Mouse (Mus musculus) embryonic fibroblast, embryonic 13.5 days (primary cell): ENCODE data around the gene Cdk14. TPM values are rescaled to one million over a fixed set of nuclear protein-coding genes. Genes with fewer than 3 reads are reported as not detected.

Source experiments
- H3K27ac ChIP-seq: 2 replicates; pipeline ENCODE4 v1.5.1; 2012; ENCODE audit warnings: low read length, control low read depth, inconsistent platforms; ENCODE audit not compliant: insufficient read depth
- H3K4me1 ChIP-seq: 2 replicates; pipeline ENCODE4 v1.6.1; 2011; ENCODE audit warnings: low read length; ENCODE audit not compliant: control insufficient read depth, insufficient read depth
- H3K4me3 ChIP-seq: 2 replicates; pipeline ENCODE4 v1.5.1; 2011; ENCODE audit warnings: mild to moderate bottlenecking, control low read depth, low read length; ENCODE audit not compliant: insufficient read depth
- CTCF ChIP-seq: IDR thresholded peaks from 2 replicates; pipeline ENCODE4 v1.5.1; 2011; ENCODE audit warnings: mild to moderate bottlenecking, control low read depth, low read length, moderate library complexity, borderline replicate concordance; ENCODE audit not compliant: insufficient read depth
- POLR2A ChIP-seq: IDR thresholded peaks from 2 replicates; pipeline ENCODE4 v1.6.1; 2011; ENCODE audit warnings: low read depth, mild to moderate bottlenecking, control low read depth, low read length, moderate library complexity
- polyA plus RNA-seq: library from polyadenylated mRNA; stranded (reverse); fragments of >200 nt; gene quantifications from 2 replicates; pipeline ENCODE4 v1.2.4, GENCODE M21; 2011; ENCODE audit warnings: low read depth; ENCODE audit not compliant: missing spikeins, insufficient read length

Cdk14 gene
- polyA plus RNA-seq, 1 experiment = 50.0 TPM

GRCm38 (mm10) chr5:5380731-5381718 lies 39.1 kb downstream of the Cdk14 start:
- Histone ChIP-seq H3K4me1 (peaks cover 7% of the 10 kb centered on the region; the same call in 1 of the 2 replicates), H3K4me3 (peak overlapping the region; percentile 54), H3K27ac (peak overlapping the region; percentile 77)
- TF ChIP-seq CTCF (no peak), POLR2A (no peak; the same call in 1 of the 2 replicates)

DNA sequence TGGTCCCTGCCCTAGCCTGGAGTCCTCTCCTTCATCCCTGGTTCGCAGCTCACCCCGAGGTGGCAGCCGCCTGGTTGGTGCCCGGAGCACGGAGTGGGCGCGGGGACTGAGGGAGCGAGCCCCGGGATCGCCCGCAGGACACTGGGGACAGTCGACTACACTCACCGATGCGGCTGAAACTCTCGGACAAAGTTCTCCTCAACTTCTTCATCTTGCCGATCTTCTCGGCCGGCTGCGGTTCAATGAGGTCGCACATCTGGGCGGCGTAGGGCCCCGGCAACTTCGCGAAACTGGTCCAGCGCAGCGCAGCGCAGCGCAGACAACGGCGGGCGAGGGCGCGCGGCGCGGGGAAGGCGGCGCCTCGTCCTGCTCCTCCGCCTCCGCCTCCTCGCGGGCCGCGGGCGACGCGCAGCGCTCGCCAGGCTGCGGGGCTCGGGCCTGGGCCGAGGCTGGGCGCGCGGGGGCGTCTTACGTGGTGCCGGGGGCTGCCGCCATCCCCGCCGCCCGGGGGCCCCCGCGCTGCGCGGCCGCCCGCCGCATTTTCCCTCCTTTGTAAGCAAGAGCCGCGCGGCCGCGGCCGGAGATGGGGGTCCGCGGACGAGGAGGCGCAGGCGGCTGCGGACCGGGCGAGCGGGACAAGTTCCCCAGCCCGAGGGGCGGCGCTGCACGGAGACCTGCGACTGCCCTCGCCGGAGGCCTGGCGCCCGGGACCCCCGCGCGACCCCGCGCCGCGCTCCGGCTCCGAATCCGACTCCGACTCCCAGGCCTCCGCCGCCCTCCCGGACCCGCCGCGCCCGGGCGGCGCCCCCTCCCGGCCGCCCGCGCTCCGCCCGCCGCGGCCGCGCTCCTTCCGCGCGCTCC lies 40.0 kb downstream of the Cdk14 start:
- TF ChIP-seq POLR2A (peak; percentile 57; the same call in 1 of the 2 replicates), CTCF (no peak)
- Histone ChIP-seq H3K4me1 (peaks cover 7% of the 10 kb centered on the region; the same call in 1 of the 2 replicates), H3K27ac (peak overlapping the region; percentile 67), H3K4me3 (peak overlapping the region; percentile 93)

- peak overlapping the region; percentile 93 for H3K4me3 ChIP-seq
- TF ChIP-seq CTCF = no peak
- TF ChIP-seq POLR2A = no peak
- H3K27ac ChIP-seq = peak overlapping the region; percentile 67
- peaks cover 7% of the 10 kb centered on the region; the same call in 1 of the 2 replicates for H3K4me1 ChIP-seq
Observed at GRCm38 (mm10) chr5:5379501-5379869, 40.6 kb downstream of the Cdk14 start.

DNA sequence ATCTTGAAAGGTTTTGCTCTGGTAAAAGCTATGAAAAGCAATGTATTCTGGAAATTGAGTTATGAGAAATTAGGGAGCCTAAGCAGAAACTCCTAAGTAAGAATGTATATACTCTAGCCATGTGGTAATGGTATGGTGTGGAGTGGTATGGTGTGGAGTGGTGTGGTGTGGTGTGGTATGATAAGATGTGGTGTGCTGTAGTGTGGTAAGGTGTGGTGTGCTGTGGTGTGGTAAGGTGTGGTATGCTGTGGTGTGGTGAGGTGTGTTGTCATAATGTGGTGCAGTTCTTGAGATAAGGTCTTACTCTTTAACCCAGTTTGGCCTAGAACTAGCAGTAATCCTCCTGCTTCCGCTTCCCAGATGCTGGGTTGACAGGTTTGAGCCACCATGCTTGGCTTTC lies 45.7 kb downstream of the Cdk14 start:
- Histone ChIP-seq H3K4me3 (no peak overlapping the region), H3K4me1 (peaks cover 2% of the 10 kb centered on the region), H3K27ac (no peak overlapping the region)
- TF ChIP-seq POLR2A (no peak), CTCF (no peak)

DNA sequence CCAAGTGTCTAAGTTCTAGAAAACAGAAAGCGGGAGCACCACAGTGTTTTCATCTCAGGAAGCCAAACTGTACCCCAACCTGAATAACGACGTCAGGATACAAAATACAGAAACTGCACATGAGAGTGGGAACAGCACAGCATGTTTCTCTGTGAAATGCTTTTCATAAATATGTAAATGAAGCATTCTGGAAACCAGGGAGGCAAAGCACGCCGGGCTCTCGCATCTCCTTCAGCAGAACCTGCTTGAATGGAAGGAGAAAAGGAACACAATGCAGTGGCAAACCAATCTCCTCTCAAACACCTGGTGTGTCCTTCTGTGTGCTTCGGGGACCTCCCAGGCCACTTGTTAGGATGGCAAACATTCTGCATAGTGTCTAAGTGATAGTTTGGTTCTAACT lies 46.6 kb downstream of the Cdk14 start:
- Histone ChIP-seq H3K4me3 (no peak overlapping the region), H3K4me1 (peaks cover 2% of the 10 kb centered on the region), H3K27ac (no peak overlapping the region)
- TF ChIP-seq POLR2A (no peak), CTCF (no peak)

DNA sequence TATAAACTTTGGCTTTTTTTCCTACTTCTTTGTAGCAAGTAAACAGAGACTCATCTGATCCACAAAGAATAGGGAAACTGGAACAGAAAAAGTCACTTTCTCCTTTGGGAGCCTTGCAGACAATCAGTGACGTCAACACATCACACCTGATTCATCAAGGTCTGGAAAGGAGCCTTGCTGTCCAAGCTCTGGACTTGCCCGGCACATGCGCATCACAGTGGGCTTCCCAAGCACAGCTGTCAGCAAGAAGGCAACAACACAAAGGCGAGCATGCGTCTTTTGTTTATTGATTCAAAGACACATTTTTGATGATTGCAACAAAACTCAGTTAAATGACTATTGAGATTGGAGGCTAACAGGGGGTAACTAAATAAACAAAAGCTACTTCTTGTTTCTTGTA lies 47.2 kb downstream of the Cdk14 start:
- TF ChIP-seq POLR2A (no peak), CTCF (no peak)
- H3K4me3 ChIP-seq = no peak overlapping the region
- peaks cover 2% of the 10 kb centered on the region for H3K4me1 ChIP-seq
- no peak overlapping the region for H3K27ac ChIP-seq

GRCm38 (mm10) chr5:5372354-5372753 lies 47.8 kb downstream of the Cdk14 start:
- Histone ChIP-seq H3K27ac (no peak overlapping the region), H3K4me1 (peaks cover 2% of the 10 kb centered on the region), H3K4me3 (no peak overlapping the region)
- no peak for TF ChIP-seq CTCF
- TF ChIP-seq POLR2A = no peak

DNA sequence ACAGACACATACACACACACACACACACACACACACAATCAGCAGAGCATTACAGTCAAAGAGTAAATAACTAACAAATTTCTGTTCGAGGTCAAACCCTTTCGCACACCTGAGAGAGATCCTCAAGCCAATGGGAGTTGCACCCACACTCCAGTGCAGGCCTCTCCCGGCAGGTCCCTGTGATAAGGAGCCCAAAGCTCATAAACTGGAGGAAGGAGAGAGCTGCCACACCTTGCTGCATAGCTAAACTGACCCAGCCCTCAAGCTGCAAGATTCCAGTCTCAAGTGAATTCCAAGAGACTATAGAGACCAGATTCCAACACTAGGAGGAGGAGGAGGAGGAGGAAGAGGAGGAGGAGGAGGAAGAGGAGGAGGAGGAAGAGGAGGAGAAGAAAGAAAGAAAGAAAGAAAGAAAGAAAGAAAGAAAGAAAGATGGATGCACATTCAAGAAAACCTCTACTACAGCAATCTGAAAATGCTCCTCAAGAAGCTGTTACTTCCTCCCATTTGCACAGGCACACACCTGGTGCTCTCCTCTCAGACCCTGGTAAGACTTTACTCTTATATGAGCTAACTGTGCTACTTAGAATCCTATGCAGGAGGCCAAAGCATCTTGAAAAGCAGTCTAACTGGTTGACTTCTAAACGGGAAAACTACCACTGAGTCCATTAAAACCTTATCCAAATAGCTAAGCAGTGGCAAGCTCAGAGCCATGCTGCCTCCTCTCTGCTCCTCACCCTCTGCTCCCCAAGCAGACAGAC lies 49.6 kb downstream of the Cdk14 start:
- no peak overlapping the region for H3K27ac ChIP-seq

DNA sequence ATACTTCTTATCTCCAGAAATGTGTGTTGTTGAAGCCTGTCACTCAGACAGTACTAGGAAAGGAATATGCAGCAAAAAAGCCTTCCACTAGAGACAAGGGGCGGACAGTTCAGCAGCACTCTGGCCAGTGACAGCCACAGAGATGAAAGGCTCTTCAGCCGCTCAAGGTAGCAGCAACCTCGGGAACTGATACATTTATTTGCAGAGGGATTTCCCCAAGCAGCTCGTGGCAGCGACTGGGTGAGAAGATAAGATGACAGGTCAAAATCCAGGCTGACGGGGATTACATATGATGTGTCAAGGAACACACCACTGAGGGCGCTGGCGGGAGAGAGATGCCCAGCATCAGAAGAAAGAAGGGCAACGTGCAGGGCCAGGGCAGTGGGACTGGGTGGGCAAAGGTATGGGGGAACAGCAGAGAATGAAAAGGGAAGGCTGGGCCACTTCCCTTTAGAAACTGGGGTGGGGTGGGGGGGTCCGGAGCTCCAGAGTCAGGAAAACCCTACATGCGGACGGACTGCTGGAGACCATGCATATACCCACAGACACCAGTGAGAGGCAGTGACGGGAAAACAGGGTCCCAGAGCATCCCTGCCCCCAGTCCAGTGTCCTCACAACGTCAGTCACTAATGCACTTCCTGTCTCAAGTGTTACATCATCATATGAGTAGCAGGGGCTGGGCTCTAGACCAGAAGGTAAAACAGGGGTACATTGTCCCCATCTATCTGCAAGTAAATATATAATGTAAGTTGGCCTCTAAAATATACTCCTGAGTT lies 51.5 kb downstream of the Cdk14 start:
- TF ChIP-seq POLR2A = no peak
- no peak for TF ChIP-seq CTCF
- Histone ChIP-seq H3K4me3 (no peak overlapping the region), H3K4me1 (no peaks in the 10 kb centered on the region; the same call in 1 of the 2 replicates), H3K27ac (no peak overlapping the region)

More for the DNA sequence above, 49.6 kb downstream of the Cdk14 start:
- no peaks in the 10 kb centered on the region; the same call in 1 of the 2 replicates for H3K4me1 ChIP-seq
- TF ChIP-seq POLR2A = no peak
- TF ChIP-seq CTCF = no peak
- H3K4me3 ChIP-seq = no peak overlapping the region
